Mouse (Mus musculus) inflammation-experienced regulatory T-cells, adult 6 months (primary cell): ENCODE measurements at regions not wholly inside any gene's neighbourhood (a gene's known extent, or its start where the extent isn't known, plus 50 kb on each side); places are given as distances from the start of the nearest gene placed in this dataset.

Experiments
- ATAC-seq: one replicate; pipeline ENCODE4 v1.8.0; 2017

GRCm38 (mm10) chr15:7574811-7575210 lies 176.6 kb upstream of the Egflam start:
- no peak for ATAC-seq

GRCm38 (mm10) chr15:7578439-7578838 lies 180.2 kb upstream of the Egflam start:
- ATAC-seq: no peak

- ATAC-seq: no peak
These were observed 189.0 kb upstream of the Egflam start for GRCm38 (mm10) chr15:7587210-7587609.

- ATAC-seq: no peak
These were observed 193.3 kb upstream of the Egflam start for GRCm38 (mm10) chr15:7591486-7591885.

- ATAC-seq: no peak
These were observed 199.1 kb upstream of the Egflam start for GRCm38 (mm10) chr15:7597335-7597734.

GRCm38 (mm10) chr15:7597805-7598204 lies 199.6 kb upstream of the Egflam start:
- ATAC-seq: no peak

GRCm38 (mm10) chr15:7601540-7601939 lies 203.3 kb upstream of the Egflam start:
- no peak for ATAC-seq

GRCm38 (mm10) chr15:7604847-7605246 lies 205.8 kb upstream of the Gdnf start:
- no peak for ATAC-seq

GRCm38 (mm10) chr15:7617954-7618353 lies 192.7 kb upstream of the Gdnf start:
- no peak for ATAC-seq

GRCm38 (mm10) chr15:7623026-7623425 lies 187.6 kb upstream of the Gdnf start:
- ATAC-seq: no peak

GRCm38 (mm10) chr15:7624689-7625472 lies 185.8 kb upstream of the Gdnf start:
- no peak for ATAC-seq

- ATAC-seq: no peak
These were observed 180.8 kb upstream of the Gdnf start for GRCm38 (mm10) chr15:7629826-7630225.

- no peak for ATAC-seq
These were observed 175.4 kb upstream of the Gdnf start for GRCm38 (mm10) chr15:7635234-7635633.

GRCm38 (mm10) chr15:7639444-7639843 lies 171.2 kb upstream of the Gdnf start:
- no peak for ATAC-seq

- no peak for ATAC-seq
These were observed 168.6 kb upstream of the Gdnf start for GRCm38 (mm10) chr15:7642075-7642474.

GRCm38 (mm10) chr15:7650705-7651104 lies 159.9 kb upstream of the Gdnf start:
- ATAC-seq: no peak

GRCm38 (mm10) chr15:7663888-7664287 lies 146.8 kb upstream of the Gdnf start:
- no peak for ATAC-seq

GRCm38 (mm10) chr15:7669631-7670030 lies 141.0 kb upstream of the Gdnf start:
- ATAC-seq: no peak

GRCm38 (mm10) chr15:7676970-7677369 lies 133.7 kb upstream of the Gdnf start:
- ATAC-seq: no peak

- ATAC-seq: no peak
These were observed 131.9 kb upstream of the Gdnf start for GRCm38 (mm10) chr15:7678711-7679110.

- no peak for ATAC-seq
These were observed 129.6 kb upstream of the Gdnf start for GRCm38 (mm10) chr15:7681011-7681410.

GRCm38 (mm10) chr15:7683235-7683974 lies 127.2 kb upstream of the Gdnf start:
- ATAC-seq: no peak

GRCm38 (mm10) chr15:7691251-7691650 lies 119.4 kb upstream of the Gdnf start:
- ATAC-seq: no peak

GRCm38 (mm10) chr15:7692096-7692495 lies 118.5 kb upstream of the Gdnf start:
- ATAC-seq: no peak
